Mouse (Mus musculus): ENCODE data around the gene Dlx6.
A peak's percentile ranks its signal among the peaks of the same experiment; 100 is the strongest.

DNA sequence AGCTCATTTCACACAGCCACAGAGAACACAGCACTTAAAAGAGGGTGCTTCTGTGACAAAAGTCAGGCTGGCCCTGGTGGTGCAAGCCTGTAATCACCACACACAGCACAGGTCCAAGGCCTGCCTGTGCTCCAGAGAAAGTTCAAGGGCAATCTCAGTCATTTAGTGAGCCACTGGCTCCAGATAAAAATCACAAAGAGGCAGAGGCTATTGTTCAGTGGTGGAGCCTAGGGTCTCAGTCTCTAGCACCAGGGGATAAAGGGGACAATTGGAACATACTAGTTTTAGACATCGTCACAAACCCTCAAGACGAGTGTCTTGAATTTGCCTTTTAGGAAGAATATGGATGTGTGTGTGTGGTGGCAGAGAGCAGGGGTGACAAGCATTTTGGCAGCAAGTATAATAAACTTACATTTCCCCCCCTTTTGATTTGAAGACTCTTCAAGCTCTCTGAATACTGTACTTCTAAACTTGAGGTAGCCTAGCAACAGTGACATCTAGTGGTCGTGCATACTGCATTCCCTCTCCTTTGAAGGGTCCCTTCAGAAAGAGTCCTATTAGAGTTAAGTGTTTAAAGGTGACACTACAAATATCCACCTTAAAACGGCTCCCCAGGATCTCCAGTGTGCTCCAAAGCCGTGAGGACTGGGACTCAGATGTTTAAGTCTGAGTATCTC, 51.9 kb downstream of the Dlx6 start:
- peak; percentile 51; the same call in 1 of the 2 replicates for TF ChIP-seq CTCF (IDR thresholded peaks at IDR 0.05; ENCODE audit: extremely low read depth, insufficient read depth, low read length)
- no peak for TF ChIP-seq POLR2A (IDR thresholded peaks at IDR 0.05; ENCODE audit: extremely low read depth, insufficient read depth, low read length)
